Mouse (Mus musculus): ENCODE measurements around the gene Gm45021. TPM values are rescaled to one million over a fixed set of nuclear protein-coding genes. Genes with fewer than 3 reads are reported as not detected.
"Not testable (repeated sequence)": the region's sequence is repeated elsewhere in the genome, so short reads cannot be mapped to it uniquely, and the experiment has no call there.

Gene Gm45021
- total RNA-seq, 2 experiments from 2014 or later, result not detected

- no peak for DNase-seq (ENCODE audit: low spot score in 2 of 2)
These were observed 21.2 kb downstream of the Gm45021 start for GRCm38 (mm10) chr6:48610657-48611056.

- no peak for DNase-seq (ENCODE audit: low spot score in 2 of 2)
These were observed 24.1 kb downstream of the Gm45021 start for GRCm38 (mm10) chr6:48613464-48613863.

DNA sequence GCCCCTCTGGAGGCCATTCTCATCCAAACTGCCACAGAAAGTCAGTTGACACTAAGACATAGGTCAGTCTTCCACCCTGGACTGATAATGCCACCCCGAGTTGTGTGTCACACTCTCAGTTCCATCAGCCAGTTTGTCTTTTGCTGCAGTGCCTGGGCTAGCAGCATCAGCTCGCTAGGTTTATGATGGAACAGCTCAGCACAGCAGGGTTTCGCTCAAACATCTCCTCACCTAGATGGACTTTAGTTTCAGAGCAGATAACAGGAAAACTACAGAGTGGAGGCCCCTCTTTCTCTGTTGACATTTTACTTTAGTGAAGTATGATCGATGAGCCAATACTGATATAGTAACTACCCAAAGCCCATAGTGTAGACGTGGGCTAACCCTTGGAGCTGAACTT is 25.3 kb downstream of the Gm45021 start:
- no peak for DNase-seq (ENCODE audit: low spot score in 2 of 2)

DNA sequence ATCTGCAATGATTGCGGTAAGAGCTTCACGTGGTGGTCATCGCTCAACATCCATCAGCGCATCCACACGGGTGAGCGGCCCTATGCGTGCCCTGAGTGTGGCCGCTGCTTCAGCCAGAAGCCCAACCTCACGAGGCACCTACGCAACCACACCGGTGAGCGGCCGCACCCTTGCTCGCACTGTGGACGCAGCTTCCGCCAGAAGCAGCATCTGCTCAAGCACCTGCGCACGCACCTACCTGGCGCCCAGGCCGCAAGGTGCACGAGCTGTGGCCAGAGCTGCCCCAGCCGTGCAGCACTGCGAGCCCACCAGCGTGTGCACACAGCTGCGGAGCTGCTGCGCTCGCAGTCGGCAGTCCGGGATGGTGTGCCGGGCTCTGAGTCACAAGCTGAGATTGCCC is 30.6 kb downstream of the Gm45021 start:
- DNase-seq (ENCODE audit: low spot score in 2 of 2), result no peak

- not testable (repeated sequence) for DNase-seq (ENCODE audit: low spot score in 2 of 2)
These were observed 32.9 kb downstream of the Gm45021 start for GRCm38 (mm10) chr6:48622186-48622843.

DNA sequence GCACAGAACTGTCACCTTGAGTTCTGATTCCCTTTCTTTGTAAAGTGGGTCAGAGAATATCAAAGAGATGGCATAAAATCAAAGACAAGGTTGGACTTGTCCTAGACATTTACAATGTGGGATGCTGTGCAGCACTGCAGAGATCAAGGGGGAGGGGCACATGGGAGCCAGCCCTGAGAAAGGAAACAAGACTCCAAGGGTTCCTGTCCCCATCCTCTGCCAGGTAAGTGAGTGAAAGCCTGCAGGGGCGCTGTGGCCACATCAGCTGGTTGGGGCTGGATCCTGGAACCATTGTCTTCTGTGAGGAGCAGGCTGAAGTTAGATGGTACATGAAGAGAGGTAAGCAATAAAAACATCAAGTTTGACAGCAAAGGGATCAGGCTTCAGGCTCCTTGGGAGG is 34.0 kb downstream of the Gm45021 start:
- DNase-seq (ENCODE audit: low spot score in 2 of 2), result no peak

DNA sequence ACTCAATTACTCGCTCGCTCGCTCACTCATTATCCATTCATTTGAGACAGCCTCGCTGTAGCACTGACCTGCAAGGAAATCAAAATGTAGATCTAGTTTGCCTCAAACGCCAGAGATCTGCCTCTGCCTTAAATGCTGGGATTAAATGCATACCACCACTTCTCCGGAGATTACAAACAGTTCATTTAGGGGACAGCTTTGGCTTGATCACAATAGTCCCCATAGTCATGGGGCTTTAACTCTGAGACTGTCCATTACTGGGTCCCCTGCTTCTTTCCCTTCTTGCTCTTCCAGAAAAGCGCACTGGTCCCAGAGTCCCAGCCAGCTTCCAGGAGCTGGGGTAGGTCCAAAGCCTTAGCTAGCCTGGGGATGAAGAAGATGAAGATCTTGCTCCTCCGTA is 37.1 kb downstream of the Gm45021 start, which contains the start of gene AI854703:
Gene AI854703, plus strand, starts transcription at position 301 of the 400 bp plus-strand sequence.
- no peak for DNase-seq (ENCODE audit: low spot score in 2 of 2)

DNA sequence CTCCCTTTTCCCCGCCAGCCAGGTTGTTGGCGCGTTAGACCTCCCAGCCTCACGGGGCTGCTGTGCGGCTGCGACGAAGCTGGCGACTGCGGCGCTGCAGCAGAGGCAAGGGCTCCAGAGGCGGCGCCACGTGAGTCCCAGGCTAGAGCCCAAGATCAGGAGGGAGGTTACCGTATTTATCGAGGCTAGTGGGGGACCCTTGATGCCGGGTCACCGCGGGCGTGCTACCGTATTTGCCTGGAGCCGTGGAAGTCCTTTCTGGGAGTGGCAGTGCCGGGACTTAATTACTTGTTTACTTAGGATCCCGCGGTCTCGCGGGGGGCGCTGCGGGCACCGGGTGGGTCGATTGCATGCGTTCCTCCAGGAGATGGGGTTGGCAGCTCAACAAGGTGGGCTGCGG is 37.6 kb downstream of the Gm45021 start:
- DNase-seq (ENCODE audit: low spot score in 2 of 2), result peak; percentile 50 to 66

- DNase-seq (ENCODE audit: low spot score in 2 of 2), result no peak
These were observed 38.1 kb downstream of the Gm45021 start for GRCm38 (mm10) chr6:48627511-48627924.

- DNase-seq (ENCODE audit: low spot score in 2 of 2), result no peak
These were observed 39.0 kb downstream of the Gm45021 start for GRCm38 (mm10) chr6:48628377-48628776.

DNA sequence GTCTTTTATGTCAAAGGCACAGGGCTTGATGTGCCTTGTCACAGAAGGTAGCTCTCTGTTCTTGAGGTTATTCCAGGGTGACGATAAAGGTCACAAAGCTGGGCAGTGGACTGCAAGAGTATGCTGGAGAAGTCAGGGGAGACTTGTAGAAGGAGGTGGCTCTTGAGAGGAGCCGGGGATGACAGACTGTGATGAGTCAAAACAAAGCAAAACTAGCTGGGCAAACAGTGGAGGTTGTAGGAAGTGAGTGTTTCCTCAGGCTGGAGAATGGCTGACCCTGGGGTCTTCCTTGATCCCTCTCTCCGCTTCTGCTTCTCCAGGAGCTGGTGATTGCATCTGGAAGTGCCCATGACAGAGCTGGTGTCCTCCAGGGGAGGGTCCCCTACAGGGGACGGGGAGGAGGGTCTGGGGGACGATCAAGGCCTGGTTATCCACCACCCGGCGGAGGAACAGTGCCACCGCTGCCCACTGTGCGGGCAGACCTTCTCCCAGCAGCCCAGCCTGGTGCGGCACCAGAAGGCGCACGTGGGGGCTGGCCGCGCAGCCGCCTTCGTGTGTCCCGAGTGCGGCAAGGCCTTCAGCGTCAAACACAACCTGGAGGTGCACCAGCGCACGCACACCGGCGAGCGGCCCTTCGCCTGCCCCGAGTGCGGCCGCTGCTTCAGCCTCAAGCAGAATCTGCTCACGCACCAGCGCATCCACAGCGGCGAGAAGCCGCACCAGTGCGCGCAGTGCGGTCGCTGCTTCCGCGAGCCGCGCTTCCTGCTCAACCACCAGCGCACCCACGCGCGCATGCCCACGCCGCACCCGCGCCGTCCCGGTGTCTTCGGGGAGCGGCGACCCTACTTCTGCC is 39.6 kb downstream of the Gm45021 start:
- DNase-seq (ENCODE audit: low spot score in 2 of 2), result peak; percentile 40 to 74

DNA sequence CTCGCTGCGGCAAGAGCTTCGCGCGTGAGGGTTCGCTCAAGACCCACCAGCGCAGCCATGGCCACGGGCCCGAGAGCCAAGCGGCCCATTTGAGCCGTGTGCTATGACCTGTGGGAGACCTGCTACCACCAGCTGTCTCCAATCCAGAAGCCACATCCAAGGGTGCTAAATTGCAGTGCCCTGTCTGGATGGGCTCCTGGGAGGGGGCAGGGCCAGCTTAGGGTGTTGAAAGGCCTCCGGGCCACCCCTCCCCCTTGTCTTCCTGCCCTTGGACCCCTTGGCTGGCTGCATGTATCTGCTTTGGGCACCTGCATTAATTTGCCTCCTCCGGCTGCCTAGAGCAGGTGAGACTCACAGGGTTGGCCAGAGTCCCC is 40.2 kb downstream of the Gm45021 start:
- DNase-seq (ENCODE audit: low spot score in 2 of 2), result no peak

GRCm38 (mm10) chr6:48630831-48631230 is 41.4 kb downstream of the Gm45021 start:
- no peak for DNase-seq (ENCODE audit: low spot score in 2 of 2)

- DNase-seq (ENCODE audit: low spot score in 2 of 2), result no peak
These were observed 45.7 kb downstream of the Gm45021 start for GRCm38 (mm10) chr6:48635105-48635504.

GRCm38 (mm10) chr6:48636515-48636914 is 47.1 kb downstream of the Gm45021 start:
- no peak for DNase-seq (ENCODE audit: low spot score in 2 of 2)

DNA sequence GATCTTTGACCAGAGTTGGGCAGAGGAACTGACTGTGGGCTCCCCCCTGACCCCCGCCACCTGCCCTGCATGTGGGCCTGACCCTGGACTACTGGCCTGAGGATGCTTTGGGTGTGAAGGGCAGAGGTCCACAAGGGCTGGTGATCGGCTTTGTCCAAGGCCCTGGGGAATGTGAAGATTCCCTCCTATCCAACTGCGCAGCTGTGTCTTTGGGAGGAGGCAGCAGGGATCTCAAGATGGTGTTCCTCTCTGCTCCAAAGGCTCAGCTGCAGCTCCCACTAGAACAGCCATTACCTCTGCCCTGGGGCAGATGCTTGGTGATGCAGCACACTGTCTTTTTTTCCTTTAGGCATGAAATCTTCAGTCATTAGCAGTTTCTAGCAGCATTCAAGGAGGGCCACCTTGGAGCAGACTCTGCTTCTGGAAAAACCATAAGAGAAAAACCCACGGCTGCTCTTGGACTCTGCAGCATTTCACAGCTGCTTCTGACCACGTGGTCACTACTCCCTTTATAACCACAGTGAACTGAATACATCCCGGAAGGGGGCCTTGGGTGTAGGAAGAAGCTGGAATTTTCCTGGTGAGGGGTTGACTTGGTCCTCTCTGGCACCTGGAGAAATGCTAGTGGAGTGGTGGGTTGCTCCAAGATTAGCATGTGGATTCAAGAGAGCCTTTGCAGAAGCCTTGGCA is 48.5 kb downstream of the Gm45021 start:
- no peak for DNase-seq (ENCODE audit: low spot score in 2 of 2)

DNA sequence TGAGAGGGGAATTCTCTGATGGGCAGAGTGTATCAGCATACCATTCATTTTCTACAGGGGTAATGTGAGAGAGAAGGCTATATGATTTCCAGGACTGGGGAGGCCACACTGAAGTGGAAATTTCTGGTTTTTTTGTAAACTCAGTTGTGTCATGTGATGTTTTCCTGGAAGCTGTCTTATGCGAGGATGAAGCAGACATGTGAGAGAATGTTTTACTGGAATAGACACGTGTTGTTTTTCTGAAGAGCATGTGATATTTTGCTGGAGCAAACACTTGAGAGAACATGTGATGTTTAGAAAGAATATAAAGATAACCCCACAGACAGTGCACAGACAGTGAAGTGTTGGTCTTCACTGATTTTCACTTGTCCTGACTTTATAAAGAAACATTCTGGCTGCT is 49.1 kb downstream of the Gm45021 start:
- DNase-seq (ENCODE audit: low spot score in 2 of 2), result no peak

GRCm38 (mm10) chr6:48641391-48641790 is 52.0 kb downstream of the Gm45021 start:
- DNase-seq (ENCODE audit: low spot score in 2 of 2), result no peak

GRCm38 (mm10) chr6:48642764-48643292 is 53.4 kb downstream of the Gm45021 start:
- DNase-seq (ENCODE audit: low spot score in 2 of 2), result peak in 1 of 2 experiments; percentile 60

DNA sequence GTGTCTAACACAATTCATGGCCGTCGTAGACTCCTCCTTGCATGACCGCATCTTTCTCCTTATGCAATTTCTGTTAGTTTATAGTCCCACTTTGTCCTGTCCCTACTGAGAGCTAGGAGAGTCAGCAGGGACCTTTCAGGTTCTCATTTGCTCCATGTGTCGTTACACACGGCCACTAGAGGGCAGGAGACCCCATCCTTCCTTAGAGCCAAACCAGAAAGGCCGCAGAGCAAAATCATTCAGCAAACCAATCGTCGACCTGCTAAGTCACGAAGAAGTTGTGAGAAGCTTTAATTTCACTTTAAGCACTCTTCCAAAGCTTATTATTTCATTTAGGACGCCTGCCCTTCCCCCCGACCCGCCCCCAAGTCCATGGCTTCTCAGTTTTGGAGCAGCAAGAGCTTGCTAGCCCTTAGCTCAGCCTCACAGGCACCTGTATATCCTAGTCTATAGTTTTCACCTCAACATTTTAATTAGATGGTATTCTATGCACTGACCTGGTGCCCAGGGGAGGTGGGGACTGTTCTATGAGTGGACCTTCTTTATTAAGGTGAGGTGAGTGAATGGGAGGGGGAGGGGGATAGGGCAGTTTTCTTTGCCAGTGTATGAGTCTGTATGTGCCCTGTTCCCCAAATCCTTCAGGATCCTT is 56.4 kb downstream of the Gm45021 start:
- DNase-seq (ENCODE audit: low spot score in 2 of 2), result peak; percentile 45 to 77

GRCm38 (mm10) chr6:48646309-48646690 is 56.9 kb downstream of the Gm45021 start:
- DNase-seq (ENCODE audit: low spot score in 2 of 2), result no peak
